Mouse (Mus musculus) CD4-positive, CD25-positive, alpha-beta regulatory T cell, adult 4 months (primary cell): Measurements from ENCODE around the gene Fam133b. TPM values are rescaled to one million over a fixed set of nuclear protein-coding genes. Genes with fewer than 3 reads are reported as not detected.

ENCODE experiments used
- ATAC-seq: one replicate; pipeline ENCODE4 v1.8.0; 2017
- polyA plus RNA-seq, 2 experiments: library from polyadenylated mRNA; unstranded; fragments of 100-300 nt; shearing (Covaris generic); gene quantifications; one replicate each; pipeline ENCODE4 v1.2.1; 2017

Gene Fam133b
- 10 to 100 TPM; 44.0 to 54.2 TPM for polyA plus RNA-seq

DNA sequence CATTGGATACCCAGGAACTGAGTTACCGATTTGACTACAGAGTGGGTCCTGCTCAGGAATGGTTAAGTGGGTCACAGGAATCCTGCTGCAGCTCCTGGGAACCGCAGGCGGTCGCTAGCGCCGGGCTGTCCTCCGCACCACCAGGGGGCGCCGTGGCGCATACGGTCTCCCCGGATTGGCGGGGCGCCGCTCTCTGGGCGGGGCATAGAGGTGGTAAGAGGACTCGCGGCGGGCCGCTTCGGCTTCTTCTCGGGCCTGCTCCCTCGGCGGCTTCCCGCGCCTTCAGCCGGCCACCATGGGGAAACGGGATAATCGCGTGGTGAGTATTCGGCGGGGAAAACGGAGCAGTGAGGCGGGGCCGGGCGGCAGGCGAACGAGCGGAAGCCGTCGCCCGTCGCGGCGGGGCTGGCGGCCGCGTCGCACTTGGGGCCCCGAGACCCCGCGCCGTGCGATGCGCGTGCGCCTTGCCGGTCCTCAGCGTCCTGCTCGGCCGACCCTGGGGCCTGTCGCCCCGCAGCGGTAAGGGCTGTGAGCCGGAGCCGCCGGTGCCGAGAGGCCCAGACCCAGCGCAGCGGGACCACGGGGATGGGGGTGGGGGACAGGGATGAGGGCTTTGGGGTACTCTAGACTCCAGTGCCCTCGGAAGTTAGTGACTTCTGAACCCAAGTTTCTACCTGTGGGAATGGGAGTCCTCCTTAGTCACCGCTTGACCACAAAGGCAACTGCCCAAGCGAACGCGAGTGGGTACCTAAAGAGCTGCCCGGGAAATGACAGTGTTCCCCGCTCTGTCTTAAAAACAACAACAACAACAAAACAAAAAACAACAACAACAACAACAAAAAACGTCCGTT, at the start of gene Fam133b:
Gene Fam133b (plus strand): TSS at position 205 of the 851 bp plus-strand sequence.
- peak; percentile 93 for ATAC-seq

DNA sequence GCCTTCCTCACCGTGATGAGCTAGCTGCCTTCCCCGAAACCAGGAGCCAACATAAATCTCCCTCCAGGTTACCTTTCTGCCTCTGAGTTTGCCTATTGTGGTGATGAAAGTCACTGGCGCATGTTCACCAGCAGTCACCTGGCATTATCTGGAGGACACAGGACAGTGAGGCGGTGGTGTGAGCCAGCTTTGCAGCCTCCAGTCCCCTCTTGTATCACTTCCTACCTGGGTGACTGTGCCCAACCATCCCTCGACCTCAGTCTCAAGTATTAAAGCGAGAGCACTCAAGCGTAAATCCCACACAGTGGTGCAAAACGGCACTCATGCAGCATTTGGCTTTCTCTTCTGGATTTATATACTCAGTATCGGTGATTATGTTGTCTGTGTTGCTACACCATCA, 49.7 kb upstream of the Fam133b start:
- ATAC-seq = no peak

DNA sequence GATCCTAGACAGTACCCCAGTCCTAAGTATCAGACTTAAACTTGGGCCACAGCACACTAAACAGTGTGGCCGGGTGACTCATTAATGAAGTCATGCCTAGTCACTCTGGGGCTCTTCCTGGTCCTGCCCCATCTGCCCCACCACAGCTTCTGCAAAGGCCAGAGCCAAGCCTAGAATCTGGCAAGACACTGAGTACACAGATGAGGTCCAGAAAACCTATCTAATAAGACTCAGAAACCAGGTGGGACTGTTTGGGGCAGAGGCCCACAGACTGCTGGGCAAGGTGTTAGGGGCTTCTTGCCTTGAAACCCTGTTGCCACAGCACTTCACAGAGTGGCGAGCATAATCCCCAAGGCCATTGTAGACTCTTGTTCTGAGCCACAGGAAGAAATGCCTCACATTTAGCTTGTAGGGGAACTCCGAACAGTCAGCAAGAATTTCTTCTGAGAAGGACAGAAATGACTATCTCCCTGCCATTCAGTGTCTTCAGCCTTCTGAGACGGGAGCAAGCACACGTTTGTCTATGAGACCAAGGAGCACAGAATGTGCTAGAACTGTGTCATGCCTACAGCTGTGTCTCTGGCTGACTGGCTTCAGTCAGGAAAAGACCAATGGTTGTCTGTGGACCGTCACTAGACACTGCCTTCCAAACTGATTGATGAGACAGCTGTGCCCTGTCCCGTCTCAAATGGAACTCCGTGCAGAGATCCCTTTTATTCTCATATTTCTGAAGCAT, 49.0 kb upstream of the Fam133b start:
- peak; percentile 66 for ATAC-seq

DNA sequence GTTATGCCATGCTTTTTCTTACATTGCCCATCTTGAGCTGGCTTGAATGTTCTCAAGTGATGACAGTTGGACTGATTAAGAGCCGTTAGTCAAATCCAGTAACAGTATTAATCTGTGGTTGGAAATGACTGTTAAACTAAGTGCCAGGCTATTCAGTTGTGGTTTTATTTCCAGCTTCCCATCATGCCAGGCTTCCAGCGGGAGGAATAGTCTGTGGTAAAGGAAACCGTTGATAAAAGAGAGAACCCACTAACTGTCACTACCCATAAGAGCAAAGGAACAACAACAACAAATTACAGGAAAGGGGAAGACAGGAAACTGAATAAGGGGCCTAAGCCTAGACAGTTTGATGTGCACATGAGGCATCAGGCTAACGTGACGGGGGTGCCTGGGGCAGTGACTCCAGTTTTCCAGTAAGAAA, 46.1 kb upstream of the Fam133b start:
- ATAC-seq = peak; percentile 37

DNA sequence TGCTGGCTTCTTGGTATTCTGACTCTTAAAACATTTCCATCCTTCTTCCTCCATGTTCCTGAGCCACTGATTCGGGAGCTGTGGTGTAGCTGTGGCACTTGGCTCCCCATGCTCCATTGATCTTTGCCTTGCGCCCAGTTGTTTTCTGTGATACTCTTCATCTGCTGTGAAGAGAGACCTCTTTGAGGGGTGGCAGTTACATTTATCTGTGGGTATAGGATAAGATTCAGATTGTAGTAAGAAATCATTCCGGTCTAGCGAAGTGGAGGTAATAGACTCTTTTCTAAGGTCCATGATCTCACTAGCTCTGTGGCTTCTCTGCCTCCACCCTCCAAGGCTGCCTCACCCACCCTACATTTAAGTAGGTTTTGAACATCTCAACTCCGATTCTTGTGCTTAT, 43.3 kb upstream of the Fam133b start:
- ATAC-seq = no peak

DNA sequence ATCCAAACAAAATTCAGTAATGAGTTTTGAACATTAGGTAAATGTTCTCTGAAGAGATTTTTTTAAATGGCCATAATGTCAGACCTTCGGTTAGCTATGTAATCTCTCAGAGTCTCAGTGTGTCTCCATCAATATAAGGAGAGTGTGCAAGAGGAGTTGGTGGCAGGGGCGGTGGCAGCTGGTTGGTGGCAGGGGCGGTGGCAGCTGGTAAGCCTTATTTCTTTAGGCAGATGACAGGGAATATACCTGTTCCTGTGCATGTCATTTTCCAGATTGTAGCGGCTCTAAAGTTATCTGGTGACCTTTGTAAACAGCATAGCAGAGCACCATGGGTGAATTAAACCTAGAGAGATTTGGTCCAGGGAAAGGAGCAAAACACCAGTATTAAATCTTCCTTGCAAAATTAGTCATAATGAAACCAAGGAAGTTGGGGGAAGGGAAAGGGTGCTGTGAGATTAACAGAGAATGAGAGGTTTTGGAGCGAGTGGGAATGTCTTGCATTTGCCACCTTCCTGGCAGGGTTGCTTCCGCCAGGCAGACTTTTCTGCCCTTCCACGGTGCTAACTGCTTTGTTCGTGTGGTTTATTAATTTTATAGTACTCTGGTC, 42.6 kb upstream of the Fam133b start:
- ATAC-seq = no peak

DNA sequence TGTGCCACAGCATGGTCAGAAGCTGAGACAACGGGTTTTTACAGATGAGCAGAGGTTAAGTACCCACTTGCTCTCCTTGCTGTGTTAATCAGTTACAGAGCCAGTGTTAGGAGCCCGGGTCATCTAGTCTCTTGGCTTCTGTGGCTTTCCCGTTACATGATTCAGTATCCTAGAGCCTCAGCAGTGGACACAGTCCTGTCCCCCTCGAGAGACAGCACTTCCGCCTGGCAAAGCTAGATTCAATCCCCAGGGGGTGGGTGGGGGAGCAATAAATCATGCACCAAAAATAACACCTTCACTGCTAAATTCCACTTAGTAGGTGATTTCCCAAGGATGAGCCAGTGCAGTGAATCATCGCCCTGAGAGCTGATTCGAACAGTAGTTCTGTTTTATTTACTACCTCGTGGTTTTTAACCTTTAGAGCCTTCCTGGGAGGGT, 42.0 kb upstream of the Fam133b start:
- peak; percentile 61 for ATAC-seq

DNA sequence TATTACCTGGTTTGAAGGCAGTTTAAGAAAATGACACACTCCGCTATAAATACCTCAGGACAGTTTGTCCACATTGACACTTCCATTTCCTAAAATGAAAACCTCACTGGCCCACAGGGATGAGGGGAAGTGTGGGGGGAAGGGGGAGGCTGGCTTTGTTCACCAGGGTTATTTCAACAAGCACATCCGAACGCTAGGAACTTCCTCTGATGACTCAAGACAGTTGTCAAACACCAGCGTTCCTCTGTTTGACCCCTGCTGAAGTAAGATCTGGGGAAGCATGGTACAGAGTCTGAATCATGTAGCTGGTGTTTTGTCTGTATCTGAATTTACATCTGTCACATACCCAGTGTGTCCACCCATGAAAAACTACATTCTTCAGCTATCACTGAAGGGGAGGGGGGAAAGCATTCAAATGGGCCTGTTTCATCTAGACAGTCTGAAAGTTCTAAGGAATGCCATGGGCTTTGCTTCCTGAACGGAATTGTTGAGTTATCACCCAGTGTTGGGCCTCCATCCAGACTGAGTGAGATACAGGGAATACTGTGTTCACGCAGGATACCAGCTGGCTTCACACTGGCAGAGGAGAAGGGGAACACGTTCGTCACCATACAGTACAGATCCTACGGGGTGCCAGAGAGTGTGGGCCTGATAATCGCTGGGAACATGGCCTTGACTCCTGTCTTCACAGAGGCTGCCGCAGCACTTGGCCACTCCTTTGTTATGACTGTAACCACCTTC, 40.9 kb upstream of the Fam133b start:
- ATAC-seq = peak; percentile 18

DNA sequence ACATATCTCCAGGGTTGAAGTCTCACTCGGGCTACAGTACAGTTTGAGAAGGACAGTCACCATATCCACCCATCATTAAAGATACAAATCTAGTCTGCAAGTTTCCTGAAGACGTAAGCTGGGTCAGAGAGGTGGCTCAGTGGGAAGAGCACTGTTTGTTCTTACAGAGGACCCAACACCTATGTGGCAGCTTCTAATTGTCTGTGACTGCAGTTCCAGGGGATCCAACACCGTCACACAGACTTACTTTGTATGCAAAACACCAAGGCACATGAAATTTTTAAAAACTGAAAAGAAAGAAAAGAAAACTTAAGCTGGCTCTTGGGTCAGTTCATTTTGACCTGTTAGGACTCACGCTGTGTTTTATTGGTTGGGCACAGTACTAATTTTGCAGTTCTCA, 40.3 kb upstream of the Fam133b start:
- ATAC-seq = no peak

DNA sequence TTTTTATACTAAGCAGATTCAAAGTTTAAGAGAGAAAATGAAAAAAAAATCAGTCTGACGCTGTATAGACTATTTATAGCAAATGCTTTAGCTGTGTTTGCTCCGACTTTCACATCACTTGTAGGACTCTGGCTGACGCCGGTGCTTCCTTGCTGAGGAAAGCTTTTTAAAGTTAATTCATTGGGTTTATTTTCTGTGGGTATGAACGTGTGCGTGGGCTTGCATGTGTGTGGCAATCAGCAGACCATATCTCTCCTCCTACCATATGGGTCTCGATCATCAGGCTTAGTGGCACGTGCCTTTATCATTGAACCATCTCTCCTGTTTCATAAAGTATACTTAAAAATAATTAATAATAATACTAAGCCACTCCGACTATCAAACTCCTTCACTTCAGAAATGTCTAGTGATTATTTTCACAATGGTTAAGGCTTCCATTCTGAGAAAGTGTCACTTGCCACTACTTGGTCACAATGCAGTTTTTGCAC, 39.8 kb upstream of the Fam133b start:
- ATAC-seq = no peak

DNA sequence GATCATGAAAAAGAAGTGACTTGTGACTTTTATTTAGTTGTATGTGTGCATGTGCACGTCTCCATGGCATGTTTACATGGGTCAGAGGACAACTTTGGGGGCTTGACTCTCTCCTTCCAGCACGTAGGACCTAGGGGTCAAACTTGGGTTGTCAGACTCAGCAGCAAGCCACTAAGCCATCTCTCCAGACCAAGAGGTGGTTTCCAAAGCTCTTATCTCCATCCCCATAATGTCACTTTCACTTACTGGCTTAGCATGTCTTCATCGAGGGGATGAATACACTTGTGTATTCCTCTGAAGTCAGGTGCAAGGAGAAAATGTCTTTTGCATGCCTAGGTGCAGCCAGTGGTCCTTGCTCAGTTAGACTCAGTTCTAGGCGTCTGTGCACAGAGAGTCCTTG, 39.2 kb upstream of the Fam133b start:
- ATAC-seq = no peak

DNA sequence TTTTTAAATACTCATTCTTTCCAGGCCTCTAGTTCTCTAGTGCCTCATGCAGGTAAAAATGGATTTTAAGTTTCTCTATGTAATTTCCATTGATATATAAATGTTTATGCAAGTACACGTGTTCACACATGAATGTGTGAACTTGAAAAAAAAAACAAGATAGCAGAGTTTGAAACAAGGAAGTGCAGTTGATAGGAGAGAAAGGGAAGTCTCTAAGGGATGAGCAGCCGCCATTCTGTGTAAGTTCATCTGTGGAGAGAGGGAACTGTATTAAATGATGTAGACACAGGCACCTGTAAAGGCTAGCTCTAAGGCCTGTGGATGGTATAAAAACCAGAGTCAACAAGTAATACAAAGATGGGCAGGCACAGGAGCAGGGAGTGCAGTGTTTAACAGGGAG, 38.1 kb upstream of the Fam133b start:
- ATAC-seq = no peak

DNA sequence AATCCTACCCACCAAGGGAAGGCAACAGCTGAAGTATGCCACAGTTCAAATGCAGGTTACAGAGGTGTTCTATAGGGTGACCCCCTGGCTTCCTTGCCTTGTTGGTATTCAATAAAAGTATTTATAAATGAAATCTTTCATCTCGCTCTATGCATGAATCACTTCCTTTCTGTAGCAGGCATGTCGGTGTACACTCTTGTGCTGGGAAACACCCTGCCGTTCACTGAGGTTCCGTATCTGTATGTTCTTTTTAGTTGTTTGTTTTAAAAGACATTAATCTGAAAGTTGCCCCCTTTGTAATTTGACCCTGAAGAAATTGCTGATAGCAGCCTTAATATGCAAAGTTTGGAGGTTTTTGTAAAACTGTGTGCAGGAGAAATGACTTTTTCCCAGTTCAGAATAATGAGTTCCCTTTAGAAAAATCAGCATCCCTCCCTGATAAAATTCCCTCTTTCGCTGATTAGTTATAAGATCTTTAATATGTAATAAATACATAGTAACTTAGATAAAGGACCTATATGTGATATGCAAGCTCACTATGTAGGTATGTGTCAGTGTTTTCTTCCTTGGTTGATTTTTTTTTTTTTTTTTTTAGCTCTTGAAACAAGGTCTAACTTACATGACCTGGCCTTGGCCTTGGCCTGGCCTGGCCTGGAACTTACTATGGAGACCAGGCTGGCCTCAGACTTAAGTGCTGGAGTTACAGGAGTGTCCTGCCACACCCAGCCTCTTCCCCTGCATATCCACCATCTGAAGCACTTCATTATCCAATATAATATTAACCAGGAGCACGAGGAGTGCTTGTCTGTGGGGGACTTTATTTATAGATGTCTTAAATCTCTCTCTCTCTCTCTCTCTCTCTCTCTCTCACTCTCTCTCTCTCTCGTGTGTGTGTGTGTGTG, 34.9 kb upstream of the Fam133b start:
- ATAC-seq = peak; percentile 72

DNA sequence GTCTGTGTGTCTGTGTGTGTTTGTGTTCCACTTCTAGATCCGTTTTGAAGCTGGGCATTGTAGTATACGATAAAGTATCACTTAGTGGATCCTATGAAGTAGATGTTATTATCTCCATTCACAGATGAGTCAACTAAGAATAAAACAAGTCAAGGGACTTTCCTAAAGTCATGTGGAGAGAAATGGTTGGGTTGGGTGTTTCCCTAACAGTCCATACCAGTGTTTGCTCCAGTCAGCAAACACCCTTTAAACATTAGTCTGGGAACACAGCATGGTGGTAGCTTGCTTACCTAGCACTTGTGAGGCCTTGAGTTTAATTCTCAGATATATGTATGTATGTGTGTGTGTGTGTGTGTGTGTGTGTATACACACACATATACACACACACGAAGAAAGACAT, 34.1 kb upstream of the Fam133b start:
- peak; percentile 58 for ATAC-seq

DNA sequence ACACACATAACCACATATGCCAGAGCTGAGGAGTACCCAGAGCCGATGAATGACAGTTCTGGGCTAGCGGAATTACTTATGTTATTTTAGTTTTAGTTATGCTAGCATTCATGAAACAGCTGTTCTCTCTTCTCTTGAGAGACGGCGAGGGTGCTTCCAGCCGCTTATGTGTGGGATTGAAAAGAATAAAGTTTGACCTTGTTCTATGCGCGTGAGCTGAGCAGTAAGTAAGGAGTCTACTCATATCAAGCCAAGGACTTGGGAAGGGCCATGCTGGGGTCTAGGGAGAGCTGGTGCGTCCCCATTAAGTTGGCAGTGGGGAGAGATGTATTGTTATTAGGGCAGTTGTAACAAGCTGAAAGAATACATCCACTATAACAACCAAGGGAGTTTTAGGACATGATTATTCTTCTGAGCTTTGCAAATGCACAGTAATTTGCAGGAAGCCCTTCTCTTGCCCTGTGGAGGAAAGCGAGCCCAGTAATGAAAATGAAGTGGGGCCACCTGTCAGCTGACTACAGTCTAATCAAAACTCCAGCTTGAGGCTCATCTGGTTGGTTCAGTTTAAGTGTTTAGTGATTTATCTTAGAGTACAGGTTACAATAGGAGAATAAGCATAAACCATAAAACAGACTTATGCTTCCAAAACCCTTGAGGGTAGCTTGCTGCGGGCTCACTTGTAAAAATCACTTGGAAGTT, 32.4 kb upstream of the Fam133b start:
- no peak for ATAC-seq

DNA sequence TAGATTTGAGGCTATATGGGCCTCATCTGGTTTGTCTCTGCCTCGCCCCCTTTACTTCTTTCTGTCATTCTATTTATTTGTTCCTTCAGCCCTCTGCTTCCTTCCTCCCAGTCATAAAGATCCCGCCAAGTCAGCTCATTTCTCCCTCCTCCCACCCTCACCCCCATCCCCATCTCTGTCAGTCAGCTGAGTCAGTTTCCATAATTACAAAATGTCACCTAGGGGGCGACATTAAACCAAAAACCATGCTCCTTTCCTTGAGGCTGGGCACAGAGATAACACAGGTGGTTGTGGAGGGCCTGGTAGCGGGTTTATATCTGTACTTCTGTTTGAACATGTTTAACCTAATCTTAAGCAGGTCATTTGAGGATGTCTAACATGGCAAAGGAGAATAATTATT, 31.0 kb upstream of the Fam133b start:
- peak; percentile 19 for ATAC-seq

DNA sequence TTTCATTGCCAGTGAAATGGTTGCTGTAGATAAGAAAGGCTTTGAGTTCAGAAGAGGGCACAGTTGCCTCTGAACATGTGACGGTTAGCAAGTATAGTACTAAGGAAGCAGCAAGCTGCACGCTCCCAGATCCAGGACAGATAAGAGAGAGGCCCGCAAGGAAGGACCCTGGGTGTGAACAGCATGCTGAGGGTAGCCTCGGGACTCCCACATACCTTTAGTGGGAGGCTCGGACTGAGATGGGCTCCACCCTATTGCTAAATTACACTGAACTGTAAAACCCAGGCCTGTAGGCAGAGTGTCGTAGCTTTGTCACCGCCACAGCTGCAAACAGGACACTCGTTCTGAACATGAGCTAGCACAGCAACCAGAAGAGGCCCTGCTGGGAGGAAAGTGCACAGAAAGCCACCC, 28.7 kb upstream of the Fam133b start:
- ATAC-seq = no peak

DNA sequence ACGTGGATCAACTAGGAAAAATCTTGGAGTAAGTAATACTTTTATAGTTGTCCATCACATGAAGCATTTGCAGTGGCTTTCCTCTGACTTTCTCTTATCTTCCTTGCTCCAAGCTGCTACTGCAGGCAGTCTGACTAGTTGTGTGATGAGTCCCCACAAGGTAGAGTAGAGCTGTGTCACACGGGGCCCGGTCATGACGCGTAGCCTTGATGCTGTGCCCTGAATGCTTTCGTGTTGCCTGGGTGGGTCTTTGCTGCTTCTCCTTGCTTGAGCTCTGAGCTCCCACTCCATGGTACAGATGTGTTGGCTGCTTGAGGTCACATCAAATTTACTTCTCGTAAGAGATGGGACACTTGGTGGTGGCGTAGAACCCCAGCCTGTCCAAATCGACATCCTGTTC, 28.2 kb upstream of the Fam133b start:
- no peak for ATAC-seq

DNA sequence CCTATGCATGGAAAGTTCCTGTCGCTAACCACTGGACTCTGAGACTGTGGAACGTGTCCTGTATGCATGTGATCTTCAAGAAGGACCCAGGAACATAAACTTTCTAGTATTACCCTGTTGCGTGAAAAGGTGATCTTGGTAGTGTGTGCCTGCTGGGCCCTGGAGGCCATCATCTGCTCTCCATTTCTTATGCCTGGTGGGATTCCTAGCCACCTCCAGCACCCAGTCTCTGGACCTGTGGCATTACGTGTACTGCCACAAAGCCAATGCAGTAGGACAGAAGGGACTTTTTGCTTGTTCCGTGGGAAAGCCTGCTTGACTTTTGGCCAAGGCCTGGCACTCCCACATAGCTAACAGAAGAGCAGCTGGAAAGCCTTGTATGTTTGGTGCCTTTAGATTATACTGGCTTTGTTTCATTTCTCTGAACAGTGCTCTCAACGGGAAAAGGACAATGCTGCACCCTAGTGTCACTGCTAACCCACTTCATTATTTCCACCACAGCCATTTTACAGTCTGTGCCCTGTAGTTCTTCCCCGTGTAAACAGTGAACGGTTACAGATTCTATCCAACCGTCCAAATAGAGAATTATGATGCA, 27.1 kb upstream of the Fam133b start:
- ATAC-seq = peak; percentile 90
